Mouse (Mus musculus) kidney, embryonic 14.5 days (tissue): Measurements from ENCODE around the gene Arid1b. TPM values are rescaled to one million over a fixed set of nuclear protein-coding genes. Genes with fewer than 3 reads are reported as not detected.

Source experiments
- ATAC-seq: fragments of 200-750 bp; cut with Nextera tagmentation; 2 replicates; pipeline ENCODE4 v1.8.0; 2017; ENCODE audit warnings: moderate number of reproducible peaks, mild to moderate bottlenecking, moderate TSS enrichment, moderate library complexity; ENCODE audit not compliant: low FRiP score, low TSS enrichment
- H3K27ac ChIP-seq: fragments of 300-500 bp; sonication (generic); 2 replicates; pipeline ENCODE4 v1.5.1; 2014; ENCODE audit warnings: low read depth, mild to moderate bottlenecking, low read length, moderate library complexity, mixed read lengths
- H3K27me3 ChIP-seq: fragments of 300-500 bp; sonication (generic); 2 replicates; pipeline ENCODE4 v1.6.1; 2014; ENCODE audit warnings: mild to moderate bottlenecking, low read length; ENCODE audit not compliant: control insufficient read depth, insufficient read depth
- H3K36me3 ChIP-seq: fragments of 300-500 bp; sonication (generic); 2 replicates; pipeline ENCODE4 v1.6.1; 2014; ENCODE audit warnings: low read length, mixed read lengths; ENCODE audit not compliant: control insufficient read depth, insufficient read depth
- H3K4me1 ChIP-seq: fragments of 300-500 bp; sonication (generic); 2 replicates; pipeline ENCODE4 v1.6.1; 2014; ENCODE audit warnings: low read length, mixed read lengths; ENCODE audit not compliant: control insufficient read depth, insufficient read depth
- H3K4me2 ChIP-seq: fragments of 300-500 bp; sonication (generic); replicated peaks from 2 replicates; pipeline ENCODE4 v1.6.1; 2014; ENCODE audit warnings: low read depth, mild to moderate bottlenecking, low read length
- H3K4me3 ChIP-seq: fragments of 300-500 bp; sonication (generic); 2 replicates; pipeline ENCODE4 v1.5.1; 2014; ENCODE audit warnings: mild to moderate bottlenecking, low read length
- H3K9ac ChIP-seq: fragments of 300-500 bp; sonication (generic); 2 replicates; pipeline ENCODE4 v1.6.1; 2014; ENCODE audit warnings: low read depth, mild to moderate bottlenecking, low read length, moderate library complexity
- H3K9me3 ChIP-seq: fragments of 300-500 bp; sonication (generic); 2 replicates; pipeline ENCODE4 v1.6.1; 2016; ENCODE audit warnings: low read length; ENCODE audit not compliant: control insufficient read depth
- WGBS: fragments of 180-500 bp; shearing (Covaris S2); extraction: QIAGEN DNeasy Blood & Tissue Kit; methylation state at CpG from one replicate; pipeline ENCODE4 v1.1.7; 2014; 5-methylcytosine and 5-hydroxymethylcytosine counted together
- polyA plus RNA-seq: library from polyadenylated mRNA; unstranded; fragments of >200 nt; fragmentation: Nextera tagmentation; extraction: Ambion mirVana; gene quantifications from 2 replicates; pipeline ENCODE4 v1.2.1, GENCODE M21; 2014

The Arid1b gene
- polyA plus RNA-seq, 1 experiment from 2014 or later: 19.2 TPM

DNA sequence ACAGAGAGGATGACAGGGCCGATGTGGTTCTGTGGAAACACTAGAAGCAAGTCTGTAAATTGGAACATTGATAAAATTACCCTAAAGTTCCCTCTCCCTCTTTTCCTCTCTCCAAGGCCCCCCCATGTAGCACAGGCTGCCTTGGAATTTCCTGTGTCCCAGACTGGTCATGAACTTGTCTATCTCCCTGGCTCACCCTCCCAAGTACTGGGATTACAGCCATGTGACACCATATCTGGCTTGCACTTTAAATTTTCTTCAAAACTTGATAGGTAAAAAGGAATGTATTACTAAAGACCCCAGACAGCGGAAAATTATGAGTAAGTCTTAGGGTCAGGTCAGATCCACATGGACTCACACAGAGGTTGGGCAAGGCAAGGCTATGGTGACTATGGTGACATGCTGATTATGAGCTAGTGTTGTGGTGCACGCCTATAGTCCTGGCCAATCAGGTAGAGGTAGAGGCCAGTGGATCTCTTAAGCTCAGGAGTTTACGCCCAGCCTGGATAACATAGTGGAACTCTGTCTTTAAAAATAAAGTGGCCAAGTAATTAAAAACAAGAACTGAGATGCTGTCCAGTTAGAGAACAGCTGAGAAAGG is 185.9 kb downstream of the Arid1b start:
- Histone ChIP-seq H3K4me2 (no peak overlapping the region), H3K4me1 (peaks cover 20% of the 10 kb centered on the region)
- ATAC-seq: no peak

DNA sequence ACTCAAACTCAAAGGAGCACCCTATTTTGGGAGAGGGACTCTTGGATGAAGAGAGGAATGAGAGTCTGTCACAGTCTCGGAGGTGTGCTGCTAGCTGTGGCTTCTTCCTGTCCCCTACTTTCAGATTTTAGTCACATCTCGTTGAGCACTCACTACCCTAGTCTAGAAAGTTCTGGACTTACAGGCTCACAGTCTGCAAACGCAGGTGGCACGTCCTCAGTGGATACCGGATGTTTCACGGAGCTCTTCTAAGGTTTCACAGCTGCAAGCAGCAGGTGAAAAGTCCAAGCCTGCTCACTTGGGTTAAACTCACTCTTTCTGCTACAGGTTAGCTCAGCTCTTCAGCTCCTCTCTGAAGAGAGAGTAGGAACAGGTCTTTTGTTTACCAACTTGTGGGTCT is 186.8 kb downstream of the Arid1b start:
- H3K4me2 ChIP-seq: no peak overlapping the region
- peaks cover 20% of the 10 kb centered on the region for H3K4me1 ChIP-seq
- no peaks in the 10 kb centered on the region for H3K27me3 ChIP-seq
- 61% methylated on average over 6 of the region's 6 CpGs for WGBS
- no peak overlapping the region for H3K27ac ChIP-seq
- no peak overlapping the region for H3K4me3 ChIP-seq
- H3K9me3 ChIP-seq: no peaks in the 10 kb centered on the region
- no peaks in the 10 kb centered on the region for H3K36me3 ChIP-seq
- ATAC-seq: no peak
- H3K9ac ChIP-seq: no peak overlapping the region

More for the DNA sequence above, 185.9 kb downstream of the Arid1b start:
- no peaks in the 10 kb centered on the region for H3K9me3 ChIP-seq
- H3K4me3 ChIP-seq: no peak overlapping the region
- no peaks in the 10 kb centered on the region for H3K27me3 ChIP-seq
- WGBS: 82% methylated on average over 4 of the region's 4 CpGs
- H3K27ac ChIP-seq: no peak overlapping the region
- H3K9ac ChIP-seq: no peak overlapping the region
- H3K36me3 ChIP-seq: no peaks in the 10 kb centered on the region

- Histone ChIP-seq H3K9ac (no peak overlapping the region), H3K27me3 (no peaks in the 10 kb centered on the region), H3K4me3 (no peak overlapping the region), H3K4me2 (no peak overlapping the region), H3K4me1 (peaks cover 19% of the 10 kb centered on the region), H3K9me3 (no peaks in the 10 kb centered on the region), H3K36me3 (no peaks in the 10 kb centered on the region), H3K27ac (no peak overlapping the region)
- no peak for ATAC-seq
- whole genome bisulfite sequencing: 89% methylated on average over 4 of the region's 4 CpGs
Observed at GRCm38 (mm10) chr17:5182493-5182892, 188.4 kb downstream of the Arid1b start.

DNA sequence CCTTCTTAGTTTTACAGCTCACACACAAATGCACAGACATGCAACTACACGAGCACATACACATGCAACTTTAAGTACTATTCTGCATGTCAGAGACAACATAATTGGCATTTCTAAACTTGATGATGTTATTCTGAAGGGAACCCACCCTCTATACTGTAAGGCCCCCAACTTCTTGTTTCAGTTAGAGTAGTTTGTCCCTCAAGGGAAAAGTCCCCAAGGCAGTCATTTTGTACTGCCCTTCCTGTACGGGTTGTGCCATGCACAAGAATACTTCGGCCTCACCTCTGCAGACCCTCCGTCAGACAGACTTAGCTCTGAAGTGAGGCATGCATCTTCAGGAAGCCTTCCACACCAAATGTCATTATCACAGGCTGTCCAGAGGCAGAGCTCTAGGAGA is 191.4 kb downstream of the Arid1b start:
- no peaks in the 10 kb centered on the region for H3K9me3 ChIP-seq
- no peak overlapping the region for H3K4me3 ChIP-seq
- WGBS: 88% methylated on average over 4 of the region's 4 CpGs
- no peak overlapping the region for H3K4me2 ChIP-seq
- H3K4me1 ChIP-seq: peaks cover 9% of the 10 kb centered on the region; the same call in 1 of the 2 replicates
- H3K9ac ChIP-seq: no peak overlapping the region
- ATAC-seq: no peak
- no peaks in the 10 kb centered on the region for H3K36me3 ChIP-seq
- H3K27me3 ChIP-seq: no peaks in the 10 kb centered on the region
- H3K27ac ChIP-seq: no peak overlapping the region

- Histone ChIP-seq H3K9ac (no peak overlapping the region), H3K4me3 (no peak overlapping the region), H3K36me3 (no peaks in the 10 kb centered on the region), H3K4me2 (no peak overlapping the region), H3K27ac (no peak overlapping the region), H3K4me1 (peaks cover 10% of the 10 kb centered on the region; the same call in 1 of the 2 replicates), H3K27me3 (no peaks in the 10 kb centered on the region), H3K9me3 (no peaks in the 10 kb centered on the region)
- 92% methylated on average over 2 of the region's 2 CpGs for WGBS
- no peak for ATAC-seq
Observed at GRCm38 (mm10) chr17:5187546-5187945, 193.4 kb downstream of the Arid1b start.

DNA sequence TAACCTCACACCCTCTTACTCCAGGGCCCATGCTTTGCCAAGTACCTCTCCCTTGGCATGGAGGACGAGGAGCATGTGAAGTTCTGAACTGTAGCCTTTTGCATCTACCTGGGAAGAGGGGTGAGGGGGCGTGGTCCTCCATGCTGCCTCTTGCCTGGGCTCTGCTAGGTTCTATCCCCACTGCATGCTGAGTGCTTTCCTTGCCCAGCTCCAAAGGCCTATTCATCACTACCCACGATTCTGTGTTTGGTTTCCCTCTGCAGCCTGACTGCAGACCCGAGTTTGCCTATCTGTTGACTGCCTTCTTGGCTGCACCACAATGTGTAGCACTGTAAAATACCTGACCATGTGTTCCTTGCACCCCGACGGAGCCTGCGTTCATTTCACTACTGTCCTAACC is 194.3 kb downstream of the Arid1b start:
- H3K9ac ChIP-seq: no peak overlapping the region
- 0 out of 2 replicates have a peak overlapping the region, but pooled peaks have one; percentile 17 for H3K27ac ChIP-seq
- ATAC-seq: no peak
- H3K36me3 ChIP-seq: no peaks in the 10 kb centered on the region
- H3K27me3 ChIP-seq: no peaks in the 10 kb centered on the region
- H3K4me2 ChIP-seq: no peak overlapping the region
- WGBS: 86% methylated on average over 7 of the region's 7 CpGs
- peaks cover 10% of the 10 kb centered on the region; the same call in 1 of the 2 replicates for H3K4me1 ChIP-seq
- no peak overlapping the region for H3K4me3 ChIP-seq
- H3K9me3 ChIP-seq: no peaks in the 10 kb centered on the region

GRCm38 (mm10) chr17:5189551-5190351 is 195.6 kb downstream of the Arid1b start:
- Histone ChIP-seq H3K27ac (peak overlapping the region; percentile 98), H3K4me3 (peak overlapping the region; percentile 52), H3K36me3 (no peaks in the 10 kb centered on the region), H3K9me3 (no peaks in the 10 kb centered on the region), H3K9ac (peak overlapping the region; percentile 72), H3K27me3 (no peaks in the 10 kb centered on the region), H3K4me1 (peaks cover 16% of the 10 kb centered on the region), H3K4me2 (peak overlapping the region; percentile 71)
- 1% methylated on average over 40 of the region's 40 CpGs for WGBS
- ATAC-seq: peak; percentile 97

DNA sequence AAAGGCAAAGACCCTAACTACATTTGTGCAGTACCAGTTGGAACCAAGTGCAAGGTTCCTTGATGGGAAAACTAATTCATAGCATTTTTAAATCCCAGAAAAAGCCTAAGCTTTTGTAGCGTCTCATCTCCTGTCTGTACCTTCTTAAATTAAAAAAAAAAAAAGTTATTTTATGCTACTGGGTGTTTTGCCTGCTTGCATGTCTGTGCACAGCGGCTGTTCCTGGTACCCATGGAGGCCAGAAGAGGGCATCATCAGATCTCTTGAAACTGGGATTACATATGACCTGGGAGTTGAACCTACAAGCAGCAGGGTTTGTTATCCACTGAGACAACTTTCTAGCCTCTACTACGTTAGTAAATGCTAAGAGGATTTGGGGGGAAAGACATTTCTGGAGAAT is 196.2 kb downstream of the Arid1b start:
- peak overlapping the region; percentile 71 for H3K4me2 ChIP-seq
- peak; percentile 13 for ATAC-seq
- peak overlapping the region; percentile 72; the same call in 1 of the 2 replicates for H3K9ac ChIP-seq
- WGBS: 22% methylated on average over 3 of the region's 3 CpGs
- no peaks in the 10 kb centered on the region for H3K36me3 ChIP-seq
- peaks cover 16% of the 10 kb centered on the region for H3K4me1 ChIP-seq
- no peaks in the 10 kb centered on the region for H3K9me3 ChIP-seq
- peak overlapping the region; percentile 52 for H3K4me3 ChIP-seq
- no peaks in the 10 kb centered on the region for H3K27me3 ChIP-seq
- peak overlapping the region; percentile 98 for H3K27ac ChIP-seq
